Mouse (Mus musculus) gastrocnemius, postnatal 36 days (tissue): Measurements from ENCODE around the gene L3mbtl1. TPM values are rescaled to one million over a fixed set of nuclear protein-coding genes. Genes with fewer than 3 reads are reported as not detected.

Experiments used
- DNase-seq, 2 experiments: peaks; one replicate each; pipeline ENCODE4 v3.0.0; 2022
- intact Hi-C: fragments of 180-260 bp; cut with DNase I; formaldehyde crosslinking; loops from one replicate; pipeline ENCODE4 v1.15.1; 2025
- total RNA-seq, 2 experiments: library from RNA; stranded (reverse); gene quantifications; 2 replicates each; pipeline ENCODE4 v1.2.3; 2021

L3mbtl1 gene
- total RNA-seq, 2 experiments from 2014 or later: not detected

DNA sequence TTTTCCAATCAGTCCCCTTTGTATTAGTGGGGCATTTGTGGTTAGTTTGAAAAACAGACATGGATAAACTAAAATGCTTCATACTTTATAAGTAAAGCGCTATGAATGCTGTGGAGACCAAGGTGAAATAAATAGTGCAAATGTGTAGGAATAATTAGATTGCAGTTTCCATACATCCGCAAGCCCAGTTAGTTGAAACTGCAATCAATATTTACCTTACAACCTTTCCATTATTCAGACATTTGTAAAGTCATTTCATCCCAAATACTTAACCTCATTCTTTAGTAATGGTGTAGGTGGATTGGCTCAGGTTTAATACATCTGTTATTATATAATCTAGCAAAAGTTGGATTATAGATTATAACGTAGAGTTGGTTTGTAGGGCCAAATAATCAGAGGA is 7.6 kb upstream of the L3mbtl1 start:
- intact Hi-C loops: no loop called here
- no peak for DNase-seq

DNA sequence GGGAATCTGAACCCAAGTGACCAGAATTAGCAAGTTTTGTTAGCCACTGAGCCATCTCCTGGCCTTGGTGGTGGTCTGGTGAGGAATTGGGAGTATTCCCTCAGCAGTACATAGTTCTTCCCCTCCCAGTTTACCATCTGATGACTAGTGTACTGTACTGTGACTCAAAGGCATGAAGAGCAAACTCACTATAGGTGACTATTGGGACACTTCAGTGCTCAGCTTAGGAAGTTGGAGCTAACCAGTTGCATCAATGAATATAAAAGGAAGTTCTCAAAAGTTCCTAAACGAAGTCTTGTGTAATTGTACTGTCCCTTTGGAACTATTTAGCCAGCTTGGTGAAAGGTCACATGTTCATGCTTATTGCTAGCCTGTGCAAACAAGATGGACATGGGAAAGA is 3.7 kb upstream of the L3mbtl1 start:
- intact Hi-C loops: no loop called here
- DNase-seq: no peak

DNA sequence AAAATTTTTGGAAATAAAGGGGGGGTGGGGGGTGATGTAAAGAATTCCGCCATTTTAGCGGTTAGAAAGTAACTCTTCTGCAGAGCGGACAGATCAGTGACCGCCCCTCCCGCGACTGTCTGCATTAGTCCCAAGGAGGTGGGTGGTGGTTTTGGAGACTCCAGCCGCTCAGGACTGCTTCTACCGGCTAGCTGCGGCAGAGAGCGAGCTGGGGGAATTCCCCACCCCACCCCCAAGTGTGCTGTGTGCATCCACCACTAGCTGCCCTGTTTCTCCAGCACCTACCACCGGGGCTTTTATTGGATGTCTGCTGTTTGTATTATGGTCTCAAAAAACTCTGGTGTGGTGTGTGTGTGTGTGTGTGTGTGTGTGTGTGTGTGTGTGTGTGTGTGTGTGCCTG is 659 bp downstream of the L3mbtl1 start:
- DNase-seq: no peak
- intact Hi-C loops: no loop called here

DNA sequence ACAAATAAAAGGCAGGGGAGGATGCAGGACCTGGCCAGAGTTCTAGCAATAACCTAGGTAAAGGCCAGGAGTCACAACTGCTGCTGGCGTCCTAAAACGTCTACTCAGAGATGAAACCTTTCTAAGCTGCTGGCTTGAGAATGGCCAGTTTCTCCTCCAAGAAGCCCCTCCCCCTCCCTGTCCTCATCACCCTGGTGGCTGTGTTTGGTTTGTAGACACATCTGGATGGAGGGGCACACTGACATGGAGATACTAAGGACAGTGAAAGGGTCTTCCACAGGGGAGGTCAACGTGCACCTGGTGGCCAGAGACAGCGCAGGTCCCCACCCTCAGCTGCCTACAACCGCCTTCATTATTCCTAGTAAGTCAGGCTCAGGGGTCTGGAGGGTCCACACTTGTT is 3.7 kb downstream of the L3mbtl1 start:
- intact Hi-C loops: no loop called here
- no peak for DNase-seq

DNA sequence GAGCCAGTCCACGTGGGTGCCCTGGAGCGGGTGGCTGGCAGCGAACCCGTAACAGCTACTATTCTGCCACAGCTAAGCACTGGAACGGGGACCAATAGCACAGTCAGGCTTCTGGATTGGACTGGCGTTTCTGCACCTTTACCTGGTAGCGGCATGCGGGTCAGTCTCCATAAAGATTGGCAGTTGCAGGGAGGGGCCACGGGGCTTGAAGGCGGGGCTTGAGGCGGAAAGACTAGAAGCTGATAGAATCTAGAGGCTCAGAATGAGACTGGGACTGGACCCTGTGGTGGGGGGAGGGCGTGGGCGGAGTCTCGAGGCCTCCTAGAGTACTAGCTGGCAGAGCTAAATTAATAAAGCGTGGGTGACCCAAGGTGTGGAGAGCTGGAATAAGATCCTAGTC is 4.5 kb downstream of the L3mbtl1 start:
- intact Hi-C loops: no loop called here
- DNase-seq: no peak

DNA sequence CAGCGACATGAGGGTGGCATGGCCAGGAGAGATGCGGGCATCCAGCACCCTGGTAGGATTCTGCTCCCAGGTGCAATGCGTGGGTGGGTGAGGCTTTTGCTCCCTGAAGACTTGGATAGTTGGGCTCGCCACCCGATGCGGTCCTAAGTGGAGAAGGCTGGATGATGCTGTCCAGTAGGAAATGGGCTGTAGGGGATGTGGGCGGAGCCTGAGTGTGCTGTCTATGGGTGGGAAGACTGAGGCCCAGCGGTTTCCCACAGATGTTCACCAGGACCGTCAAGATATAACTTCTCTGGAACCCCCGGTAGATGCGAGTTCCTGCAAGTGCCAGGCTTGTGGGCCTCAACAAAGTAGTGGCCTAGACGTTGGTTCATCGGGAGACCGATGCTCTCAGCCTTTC is 4.9 kb downstream of the L3mbtl1 start:
- intact Hi-C loops: no loop called here
- no peak for DNase-seq

DNA sequence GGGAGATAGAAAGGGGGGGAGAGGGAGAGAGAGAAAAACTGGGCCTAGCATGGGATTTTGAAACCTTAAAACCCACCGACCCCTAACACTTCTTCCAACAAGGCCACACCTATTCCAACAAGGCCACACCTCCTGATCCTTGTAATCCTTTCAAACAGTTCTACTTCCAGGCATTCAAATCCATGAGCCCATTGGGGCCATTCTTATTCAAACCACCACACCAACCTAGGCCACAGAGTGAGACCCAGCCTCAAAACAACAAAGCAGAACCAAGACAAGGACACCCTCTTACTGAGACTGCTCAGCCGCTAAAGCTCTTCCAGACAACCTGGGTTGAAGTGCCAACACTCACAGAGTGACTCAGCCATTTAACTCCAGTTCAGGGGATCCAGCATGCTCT is 7.5 kb downstream of the L3mbtl1 start:
- intact Hi-C loops: no loop called here
- DNase-seq: no peak

DNA sequence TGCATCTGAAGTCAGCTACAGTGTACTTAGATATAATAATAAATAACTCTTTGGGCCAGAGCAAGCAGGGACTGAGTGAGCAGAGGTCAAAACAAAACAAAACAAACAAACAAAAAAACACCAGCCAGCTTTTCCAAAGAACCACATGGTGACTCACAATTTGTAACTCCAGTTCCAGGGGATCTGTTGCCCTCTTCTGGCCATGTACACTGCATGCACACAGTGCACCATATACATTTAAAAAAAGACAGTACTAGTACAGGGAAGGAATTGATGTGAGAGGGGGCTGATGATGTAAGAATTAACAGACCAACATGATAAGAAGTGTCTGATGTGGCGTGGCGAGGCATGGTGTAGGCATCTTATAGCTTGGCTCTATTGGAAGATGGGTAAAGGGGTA is 13.6 kb downstream of the L3mbtl1 start:
- intact Hi-C loops: no loop called here
- no peak for DNase-seq

DNA sequence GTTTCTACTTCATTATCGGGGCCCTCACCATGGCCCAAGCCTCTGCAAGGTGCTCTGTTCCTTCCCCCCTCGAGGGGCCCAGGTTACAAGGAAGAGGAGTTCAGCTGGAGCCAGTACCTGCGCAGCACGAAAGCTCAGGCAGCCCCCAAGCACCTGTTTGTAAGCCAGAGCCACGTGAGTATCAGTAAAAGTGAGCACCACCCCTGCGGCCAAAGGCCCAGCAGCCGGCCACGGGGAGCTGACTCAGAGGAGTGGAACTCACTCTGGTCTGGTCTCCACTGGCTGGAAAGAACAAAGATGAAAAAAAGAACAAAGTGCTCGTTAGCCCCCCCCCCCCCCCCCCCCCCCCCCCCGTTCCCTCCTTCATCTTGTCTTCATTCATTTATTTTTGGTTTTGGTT is 18.0 kb downstream of the L3mbtl1 start:
- intact Hi-C loops: no loop called here
- DNase-seq: no peak

DNA sequence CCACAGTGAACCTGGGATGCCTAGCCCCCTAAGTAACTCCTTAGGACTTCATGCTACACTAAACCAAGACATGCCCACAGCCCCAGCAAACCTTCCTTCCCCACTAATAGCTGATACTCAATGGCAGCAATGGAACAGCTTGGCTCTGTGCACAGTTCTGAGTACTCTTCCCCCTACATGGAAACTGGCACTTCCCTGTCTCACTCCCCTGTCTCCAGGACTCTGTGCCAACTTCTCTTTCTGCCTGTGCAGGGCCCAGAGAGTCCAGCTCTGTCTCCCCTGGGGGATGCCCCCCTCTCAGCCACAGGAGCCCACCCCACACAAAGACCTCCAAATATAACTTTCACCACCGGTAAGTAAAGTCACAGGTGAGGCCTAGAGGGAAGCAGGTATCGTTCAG is 23.5 kb downstream of the L3mbtl1 start:
- no peak for DNase-seq
- intact Hi-C loops: no loop called here

DNA sequence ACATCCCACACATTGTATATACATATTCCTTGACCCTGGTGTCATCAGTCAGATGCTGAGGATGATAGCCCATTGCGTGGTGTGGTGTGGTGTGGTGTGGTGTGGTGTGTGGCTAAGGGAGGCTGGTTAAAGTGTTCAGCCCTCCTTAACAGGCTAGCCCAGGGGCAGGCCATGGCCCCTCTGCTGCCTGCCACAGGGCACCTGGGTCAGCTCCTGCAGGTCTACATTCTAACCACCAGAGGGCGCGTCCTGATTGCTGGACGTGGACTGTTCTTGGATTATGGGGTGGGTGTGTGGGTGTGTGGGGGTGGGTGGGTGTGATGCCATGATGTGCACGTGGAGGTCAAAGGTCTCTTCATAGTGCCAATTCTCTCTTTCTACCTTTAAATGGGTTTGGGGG is 25.1 kb downstream of the L3mbtl1 start:
- intact Hi-C loops: no loop called here
- no peak for DNase-seq

DNA sequence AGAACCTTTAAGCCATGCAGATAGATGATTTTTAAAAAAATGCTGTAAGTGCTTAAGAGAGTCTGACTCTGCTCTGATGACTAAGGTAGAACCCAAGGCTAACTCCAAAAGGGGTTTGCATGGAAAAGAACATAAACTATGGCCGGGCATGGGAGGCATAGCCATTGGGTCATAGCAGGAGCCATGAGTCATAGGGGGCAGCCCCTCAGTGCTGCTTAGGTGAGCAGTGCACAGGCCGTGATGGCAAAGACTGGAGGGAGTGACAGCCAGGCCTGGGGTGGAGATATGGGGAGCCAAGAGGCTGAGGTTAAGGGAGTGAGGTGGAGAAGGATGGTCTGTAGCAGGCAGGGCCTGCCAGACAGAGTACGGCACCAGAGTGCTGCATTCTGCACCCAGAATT is 25.8 kb downstream of the L3mbtl1 start:
- no peak for DNase-seq
- intact Hi-C loops: no loop called here

DNA sequence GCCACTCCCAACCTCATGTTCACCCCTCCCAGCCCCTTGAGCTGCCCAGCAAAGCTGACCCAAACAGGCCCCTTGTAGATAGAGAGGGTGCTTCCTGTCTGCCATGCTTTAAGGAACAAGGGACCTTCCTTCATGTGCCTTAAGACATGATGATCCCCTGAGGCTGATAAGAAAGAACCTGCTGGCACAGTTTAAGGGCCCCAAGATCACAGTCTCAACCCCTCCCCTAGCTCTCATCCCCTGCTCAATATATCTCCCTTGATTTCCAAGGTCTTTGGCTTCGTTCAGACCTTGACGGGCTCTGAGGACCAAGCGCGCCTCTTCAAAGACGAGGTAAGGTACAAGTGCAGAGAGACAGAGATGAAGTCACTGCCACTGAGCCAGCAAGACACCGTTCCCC is 27.6 kb downstream of the L3mbtl1 start:
- no peak for DNase-seq
- intact Hi-C loops: no loop called here

DNA sequence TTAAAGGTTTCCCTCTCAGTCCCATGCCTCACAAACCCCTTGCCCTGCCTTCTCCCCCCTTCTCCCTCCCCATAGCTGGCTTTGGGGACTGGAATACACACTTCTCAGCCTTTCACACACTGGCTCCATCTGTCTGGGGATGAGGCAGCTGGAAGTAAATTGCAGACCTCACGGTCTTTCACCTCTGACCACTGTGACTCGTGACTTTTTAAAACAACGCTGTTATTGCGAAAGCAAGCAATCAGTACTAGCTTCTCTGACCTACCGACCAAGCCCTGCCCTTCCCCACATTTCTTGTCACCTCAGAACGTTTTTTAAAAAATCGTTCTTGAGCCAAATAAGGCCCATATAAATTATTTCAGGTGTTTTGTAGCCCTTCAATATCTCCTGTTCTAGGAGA is 29.5 kb downstream of the L3mbtl1 start:
- DNase-seq: no peak
- intact Hi-C loops: no loop called here

DNA sequence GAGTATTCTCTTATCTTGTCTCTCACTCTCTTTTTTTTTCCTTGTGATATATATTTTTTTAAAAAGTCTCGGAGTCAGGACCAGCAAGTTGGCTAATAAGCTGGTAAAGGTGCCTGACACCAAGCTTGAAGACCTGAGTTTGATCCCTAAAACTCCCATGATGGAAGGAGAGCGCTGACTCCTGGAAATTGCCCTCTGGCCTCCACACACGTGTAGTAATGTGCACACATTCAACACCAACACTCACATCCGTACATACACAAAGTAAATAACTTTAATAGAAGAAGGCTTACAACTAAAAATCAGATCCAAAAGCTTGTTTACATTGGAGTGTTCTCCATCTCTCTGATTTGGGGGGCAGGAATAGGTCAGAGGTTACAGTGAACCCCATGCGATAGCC is 29.9 kb downstream of the L3mbtl1 start:
- intact Hi-C loops: no loop called here
- no peak for DNase-seq

DNA sequence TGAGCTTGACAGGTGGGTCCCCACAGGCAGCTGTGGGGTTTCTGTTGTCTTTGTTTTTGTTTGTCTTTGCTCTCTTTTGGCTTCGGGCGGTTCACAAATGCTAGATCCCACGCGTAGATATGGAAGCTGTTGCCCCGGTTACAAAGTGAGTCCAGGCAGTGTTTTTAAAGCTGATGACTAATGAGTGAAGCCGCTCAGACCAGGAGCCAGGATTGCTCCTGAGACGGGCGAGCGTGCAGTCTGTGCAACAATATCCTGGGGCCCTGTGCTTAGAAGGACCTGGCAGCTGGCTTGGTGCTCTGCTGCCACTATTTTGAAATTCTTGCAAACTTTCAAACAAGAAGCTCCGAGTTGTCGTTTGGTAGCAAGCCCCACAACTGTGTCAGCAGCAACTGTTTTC is 30.4 kb downstream of the L3mbtl1 start:
- intact Hi-C loops: no loop called here
- no peak for DNase-seq

DNA sequence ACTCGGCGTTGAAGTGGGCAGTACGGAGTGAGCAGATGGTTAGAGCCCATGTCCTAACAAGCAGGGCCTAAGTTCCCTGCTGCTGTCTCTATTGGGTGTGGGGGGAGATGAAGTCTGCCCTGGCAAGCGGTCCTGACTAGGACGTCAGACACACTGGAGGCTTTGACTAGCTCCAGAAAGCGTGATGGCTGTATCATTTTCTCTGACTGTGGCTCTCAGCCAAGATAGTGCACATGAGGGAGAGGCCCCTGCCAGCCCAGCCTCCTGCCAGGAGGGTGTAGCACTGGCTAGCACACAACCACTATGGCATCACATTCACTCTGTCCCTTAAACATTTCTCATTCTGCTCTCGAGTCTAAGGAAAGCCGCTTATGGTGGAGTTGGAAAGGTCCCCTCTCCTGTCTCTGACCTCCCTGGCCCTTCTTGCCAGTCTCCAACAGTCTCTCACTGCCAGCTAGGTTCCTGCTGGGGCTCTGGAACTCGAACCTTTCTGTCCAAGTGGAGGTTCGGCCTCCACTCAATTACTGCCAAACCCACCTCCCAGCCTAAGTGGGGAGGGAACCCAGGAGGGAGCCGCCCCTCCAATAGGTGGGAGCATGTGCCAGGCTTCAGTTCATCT is 32.0 kb downstream of the L3mbtl1 start:
- DNase-seq: no peak
- intact Hi-C loops: no loop called here

DNA sequence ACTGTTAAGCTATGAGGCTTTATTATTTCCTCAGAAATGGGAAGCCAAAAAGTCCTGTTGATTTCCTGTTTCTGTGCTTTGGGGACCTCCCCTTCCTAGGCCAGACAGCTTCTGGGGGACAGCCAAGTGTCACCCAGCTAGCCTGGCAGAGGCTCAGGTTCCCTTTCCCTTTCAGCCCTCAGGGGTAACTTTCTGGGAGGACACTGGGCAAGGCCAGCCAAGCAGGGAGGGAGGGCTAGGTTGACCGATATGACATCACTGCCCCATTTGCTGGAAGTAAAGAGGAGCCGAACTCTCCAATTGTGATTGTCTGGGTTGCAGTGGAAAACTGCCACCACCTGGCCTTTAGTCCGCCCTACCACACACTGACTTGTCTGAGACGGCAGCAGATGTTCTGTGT is 32.7 kb downstream of the L3mbtl1 start:
- intact Hi-C loops: no loop called here
- DNase-seq: no peak

DNA sequence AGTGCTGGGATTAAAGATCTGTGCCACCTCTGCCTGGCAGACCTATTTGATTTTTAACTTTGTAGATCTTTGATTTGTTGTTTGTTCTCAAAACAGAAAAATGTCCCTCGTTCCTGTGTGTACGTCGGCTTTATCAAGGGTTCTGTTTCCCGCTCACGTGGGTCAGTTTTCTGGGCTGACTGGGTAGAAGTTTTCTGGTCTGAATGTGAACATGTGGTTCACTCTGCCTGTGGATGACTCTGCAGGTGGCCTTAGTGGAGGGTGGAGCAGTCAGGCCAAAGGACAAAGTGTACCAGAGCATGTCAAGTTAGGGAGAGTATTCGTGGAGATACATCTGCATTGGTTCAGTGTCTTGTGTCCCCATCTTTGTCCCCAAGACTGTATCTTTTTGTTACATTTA is 41.1 kb downstream of the L3mbtl1 start:
- no peak for DNase-seq
- intact Hi-C loops: no loop called here

DNA sequence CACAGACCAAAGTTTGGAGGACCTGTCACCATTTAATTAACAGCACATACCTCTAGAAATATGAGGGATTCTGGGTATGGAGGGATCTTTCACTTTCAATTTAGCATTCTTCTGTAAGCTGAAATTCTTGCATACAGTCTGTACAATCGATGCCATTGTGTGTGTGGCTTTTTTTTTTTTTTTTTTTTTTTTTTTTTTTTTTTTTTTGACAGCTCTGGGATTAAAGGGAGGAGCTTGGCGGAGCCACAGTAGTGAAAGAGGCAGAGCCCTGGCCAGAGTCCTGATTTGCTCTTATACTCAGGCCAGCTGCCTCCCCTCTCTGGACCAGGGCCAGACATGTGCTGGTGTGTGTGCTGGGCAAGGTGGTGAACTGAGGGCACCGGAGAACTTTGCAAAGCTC is 42.7 kb downstream of the L3mbtl1 start:
- DNase-seq: no peak
- intact Hi-C loops: no loop called here

DNA sequence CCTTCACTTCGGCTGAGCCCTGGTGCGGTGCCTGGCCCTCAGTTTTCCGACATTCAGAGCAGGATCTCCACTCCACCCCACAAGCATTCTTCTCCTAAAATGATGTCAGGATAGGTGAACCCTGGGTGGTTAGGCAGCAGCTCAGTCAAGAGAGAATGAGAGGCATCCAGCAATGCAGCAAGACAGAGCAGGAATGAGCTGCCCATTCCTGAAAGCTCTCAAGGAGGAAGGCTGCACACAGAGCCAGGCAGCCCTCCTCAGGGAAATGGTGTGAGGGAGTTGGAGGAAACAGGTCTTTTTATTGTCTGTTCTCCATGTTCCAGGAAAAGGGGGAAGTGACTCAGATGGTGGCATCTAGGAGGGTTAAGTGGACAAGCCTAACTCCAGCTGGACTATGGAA is 43.5 kb downstream of the L3mbtl1 start:
- DNase-seq: no peak

DNA sequence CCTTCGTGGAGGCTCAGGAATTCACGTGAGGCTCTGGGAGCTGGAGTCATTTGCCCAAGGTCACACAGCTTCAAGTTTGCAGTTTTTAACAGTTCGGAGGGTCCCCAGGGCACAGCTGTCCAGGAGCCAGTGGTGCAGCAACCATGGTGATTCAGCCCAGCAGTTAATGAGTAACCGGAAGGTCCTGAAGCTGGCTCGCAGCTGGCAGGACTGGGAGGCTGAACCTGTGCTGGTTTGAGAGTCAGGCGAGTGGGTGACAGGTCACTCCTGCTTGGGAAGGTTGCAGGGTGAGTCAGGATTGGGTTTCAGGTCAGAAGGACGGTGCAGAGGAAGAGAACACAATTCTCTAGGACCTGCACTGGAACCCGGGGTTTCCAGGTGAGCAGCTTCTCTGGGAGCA is 43.9 kb downstream of the L3mbtl1 start, which contains the start of gene Sgk2:
Gene Sgk2 (plus strand): TSS at position 113 of the 400 bp plus-strand sequence.
- intact Hi-C loops: no loop called here
- no peak for DNase-seq

More for the DNA sequence above, 43.5 kb downstream of the L3mbtl1 start:
- intact Hi-C loops: no loop called here

DNA sequence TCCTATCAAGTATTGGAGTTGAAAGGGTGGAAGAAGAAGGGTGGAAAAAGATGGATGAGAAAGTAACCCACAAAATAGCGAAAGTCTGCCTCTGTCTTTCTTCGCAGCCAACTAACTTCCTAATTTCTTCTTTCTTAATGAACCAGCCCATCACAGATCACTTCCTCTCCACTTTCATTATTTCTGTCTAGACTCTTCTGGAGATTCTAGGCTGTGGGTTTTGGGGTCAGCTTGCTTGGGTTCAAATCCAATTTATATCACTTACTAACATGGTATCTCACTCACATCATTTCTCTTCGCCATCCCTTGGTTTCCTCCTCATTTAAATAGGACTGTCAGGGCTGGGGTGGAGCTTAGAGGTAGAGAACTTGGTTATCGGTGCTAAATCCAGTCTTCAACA is 45.0 kb downstream of the L3mbtl1 start:
- intact Hi-C loops: no loop called here
- no peak for DNase-seq
